ENCODE assay signal across 13 mouse cellular contexts in genomic region chr11:64278259-64279003, GRCm38 (mm10).
DNase-seq lines count a peak whose midpoint lies in the region; ATAC-seq lines count a peak whose summit lies in the region.
"Had no signal": no experiment of that assay in that cellular context is flagged by ENCODE, and none has a peak within 500 bp of the region (broad histone marks: within the 10 kb centered on the region; RNA-seq: fewer than 3 reads in every experiment).

No protein-coding gene starts in this region.

- WGBS in intestine, embryonic 16.5 days: 38% methylated on average over 12 of the region's 12 CpGs
- WGBS in intestine, embryonic 15.5 days: 31% methylated on average over 12 of the region's 12 CpGs
- 28% methylated on average over 12 of the region's 12 CpGs for WGBS in forebrain, embryonic 13.5 days

- no peaks in the 10 kb centered on the region for H3K36me3 ChIP-seq in intestine, embryonic 16.5 days (ENCODE audit: control insufficient read depth, insufficient read depth, low read length)
- H3K36me3 ChIP-seq in intestine, embryonic 15.5 days: no peaks in the 10 kb centered on the region
- H3K36me3 ChIP-seq in forebrain, embryonic 13.5 days (ENCODE audit: poor library complexity, severe bottlenecking): no peaks in the 10 kb centered on the region
- H3K36me3 ChIP-seq: heart, embryonic 13.5 days had no signal

- no peak overlapping the region for H3K4me2 ChIP-seq in intestine, embryonic 16.5 days (ENCODE audit: low read depth, low read length)
- H3K4me2 ChIP-seq in intestine, embryonic 15.5 days (replicated peaks): no peak overlapping the region
- H3K4me2 ChIP-seq in forebrain, embryonic 13.5 days: no peak overlapping the region
- H3K4me2 ChIP-seq: heart, embryonic 13.5 days had no signal

- 0 out of 2 replicates have a peak, but pooled peaks have one; percentile 40 for ATAC-seq in intestine, embryonic 16.5 days
- no peak for ATAC-seq in intestine, embryonic 15.5 days
- peak; percentile 93 for ATAC-seq in forebrain, embryonic 13.5 days

- H3K27me3 ChIP-seq in intestine, embryonic 16.5 days (replicated peaks; ENCODE audit: control insufficient read depth, insufficient read depth, low read length): no peaks in the 10 kb centered on the region
- H3K27me3 ChIP-seq in intestine, embryonic 15.5 days (replicated peaks): no peaks in the 10 kb centered on the region
- no peaks in the 10 kb centered on the region; the same call in 1 of the 2 replicates for H3K27me3 ChIP-seq in forebrain, embryonic 13.5 days

- H3K4me3 ChIP-seq in intestine, embryonic 16.5 days (ENCODE audit: low read length): no peak overlapping the region
- H3K4me3 ChIP-seq in intestine, embryonic 15.5 days (replicated peaks): no peak overlapping the region
- no peak overlapping the region for H3K4me3 ChIP-seq in forebrain, embryonic 13.5 days
- H3K4me3 ChIP-seq: heart, embryonic 13.5 days; myocyte had no signal

- H3K9me3 ChIP-seq in intestine, embryonic 16.5 days (ENCODE audit: control insufficient read depth, low read length): no peaks in the 10 kb centered on the region
- no peaks in the 10 kb centered on the region for H3K9me3 ChIP-seq in intestine, embryonic 15.5 days
- H3K9me3 ChIP-seq in forebrain, embryonic 13.5 days (replicated peaks): no peaks in the 10 kb centered on the region
- H3K9me3 ChIP-seq: heart, embryonic 13.5 days had no signal

- no peak overlapping the region for H3K27ac ChIP-seq in intestine, embryonic 16.5 days (ENCODE audit: low read length)
- H3K27ac ChIP-seq in intestine, embryonic 15.5 days: no peak overlapping the region
- peak overlapping the region; percentile 63; the same call in 1 of the 2 replicates for H3K27ac ChIP-seq in forebrain, embryonic 13.5 days
- H3K27ac ChIP-seq: heart, embryonic 13.5 days had no signal

- H3K4me1 ChIP-seq in intestine, embryonic 16.5 days (ENCODE audit: control insufficient read depth, insufficient read depth, low read length): 0 out of 2 replicates have a peak, but pooled peaks cover 3% of the 10 kb centered on the region
- H3K4me1 ChIP-seq in intestine, embryonic 15.5 days (replicated peaks): 0 out of 2 replicates have a peak, but pooled peaks cover 4% of the 10 kb centered on the region
- H3K4me1 ChIP-seq in forebrain, embryonic 13.5 days: peaks cover 11% of the 10 kb centered on the region

- peak; percentile 69 for DNase-seq in Muller cell, postnatal 12 days (ENCODE audit: inconsistent ontology term)
- DNase-seq in mesoderm, embryonic 11.5 days (ENCODE audit: low read depth, low spot score): peak; percentile 47
- DNase-seq in layer of hippocampus, adult 18-20 months (ENCODE audit: low spot score in 2 of 2): no peak
- no peak for DNase-seq in right cerebral cortex, postnatal 36 days (ENCODE audit: low spot score in 2 of 2)
- DNase-seq in cerebellum, adult 9-10 months: no peak
- DNase-seq: adrenal gland, postnatal 14 days; cerebellum, adult 11-12 months; right cerebral cortex, postnatal 25 days had no signal

- no peak overlapping the region for H3K9ac ChIP-seq in intestine, embryonic 16.5 days (ENCODE audit: low read depth, low read length)
- H3K9ac ChIP-seq in intestine, embryonic 15.5 days: no peak overlapping the region
- H3K9ac ChIP-seq in forebrain, embryonic 13.5 days: no peak overlapping the region
- H3K9ac ChIP-seq: heart, embryonic 13.5 days had no signal

Comparison
In these comparisons a context has a peak if more than half of its experiments do, and no peak if none do; other contexts are left out.
1. DNase-seq: peak in Muller cell, postnatal 12 days (single experiment) and mesoderm, embryonic 11.5 days (single experiment); none in layer of hippocampus, adult 18-20 months (0 of 2), right cerebral cortex, postnatal 36 days (0 of 2) and cerebellum, adult 9-10 months (single experiment).